Mouse (Mus musculus): Measurements from ENCODE around the gene Slc25a38. TPM values are rescaled to one million over a fixed set of nuclear protein-coding genes. Genes with fewer than 3 reads are reported as not detected.

The Slc25a38 gene
- polyA plus RNA-seq, 1 experiment from 2014 or later: 38.0 TPM

- no peak for ATAC-seq (ENCODE audit: low FRiP score)
- Histone ChIP-seq H3K9ac (peak overlapping the region; percentile 51; the same call in 1 of the 2 replicates), H3K27ac (peak overlapping the region; percentile 94)
Observed at GRCm38 (mm10) chr9:120111156-120111945, 1.2 kb downstream of the Slc25a38 start.

GRCm38 (mm10) chr9:120112472-120112871 lies 2.3 kb downstream of the Slc25a38 start:
- H3K9ac ChIP-seq: no peak overlapping the region
- no peak overlapping the region for H3K4me2 ChIP-seq (replicated peaks)
- peaks cover 4% of the 10 kb centered on the region for H3K36me3 ChIP-seq
- H3K27ac ChIP-seq: no peak overlapping the region
- peaks cover 7% of the 10 kb centered on the region for H3K4me1 ChIP-seq
- H3K9me3 ChIP-seq (replicated peaks): no peaks in the 10 kb centered on the region
- 89% methylated on average over 6 of the region's 6 CpGs for WGBS
- ATAC-seq (ENCODE audit: low FRiP score): no peak
- H3K4me3 ChIP-seq: no peak overlapping the region
- no peaks in the 10 kb centered on the region for H3K27me3 ChIP-seq

More at GRCm38 (mm10) chr9:120111156-120111945, 1.2 kb downstream of the Slc25a38 start:
- peak overlapping the region; percentile 60 for H3K4me2 ChIP-seq (replicated peaks)
- H3K9me3 ChIP-seq (replicated peaks): no peaks in the 10 kb centered on the region
- WGBS: 82% methylated on average over 15 of the region's 15 CpGs
- no peaks in the 10 kb centered on the region for H3K27me3 ChIP-seq
- H3K4me1 ChIP-seq: peaks cover 7% of the 10 kb centered on the region
- peak overlapping the region; percentile 85 for H3K4me3 ChIP-seq
- H3K36me3 ChIP-seq: no peaks in the 10 kb centered on the region

- Histone ChIP-seq H3K27ac (no peak overlapping the region), H3K36me3 (peaks cover 14% of the 10 kb centered on the region), H3K4me1 (peaks cover 7% of the 10 kb centered on the region), H3K9ac (no peak overlapping the region), H3K9me3 (replicated peaks) (no peaks in the 10 kb centered on the region), H3K4me2 (replicated peaks) (no peak overlapping the region), H3K4me3 (no peak overlapping the region), H3K27me3 (no peaks in the 10 kb centered on the region)
- no peak for ATAC-seq (ENCODE audit: low FRiP score)
- WGBS: 94% methylated on average over 7 of the region's 7 CpGs
Observed at GRCm38 (mm10) chr9:120113456-120113855, 3.3 kb downstream of the Slc25a38 start.

GRCm38 (mm10) chr9:120114051-120114788 lies 4.0 kb downstream of the Slc25a38 start:
- 91% methylated on average over 15 of the region's 17 CpGs for WGBS
- Histone ChIP-seq H3K27ac (no peak overlapping the region), H3K27me3 (no peaks in the 10 kb centered on the region), H3K9me3 (replicated peaks) (no peaks in the 10 kb centered on the region), H3K4me2 (replicated peaks) (no peak overlapping the region), H3K9ac (no peak overlapping the region), H3K4me3 (no peak overlapping the region), H3K4me1 (peaks cover 7% of the 10 kb centered on the region), H3K36me3 (peaks cover 19% of the 10 kb centered on the region)
- ATAC-seq (ENCODE audit: low FRiP score): no peak

GRCm38 (mm10) chr9:120114789-120115151 lies 4.6 kb downstream of the Slc25a38 start:
- H3K27me3 ChIP-seq: no peaks in the 10 kb centered on the region
- H3K4me2 ChIP-seq (replicated peaks): no peak overlapping the region
- H3K36me3 ChIP-seq: peaks cover 24% of the 10 kb centered on the region
- peaks cover 7% of the 10 kb centered on the region for H3K4me1 ChIP-seq
- ATAC-seq (ENCODE audit: low FRiP score): no peak
- H3K27ac ChIP-seq: no peak overlapping the region
- WGBS: 98% methylated on average over 2 of the region's 2 CpGs
- no peaks in the 10 kb centered on the region for H3K9me3 ChIP-seq (replicated peaks)
- H3K9ac ChIP-seq: no peak overlapping the region
- no peak overlapping the region for H3K4me3 ChIP-seq

- 87% methylated on average over 5 of the region's 5 CpGs for WGBS
- H3K9me3 ChIP-seq (replicated peaks): no peaks in the 10 kb centered on the region
- H3K4me2 ChIP-seq (replicated peaks): no peak overlapping the region
- H3K27ac ChIP-seq: no peak overlapping the region
- no peaks in the 10 kb centered on the region for H3K27me3 ChIP-seq
- peak overlapping the region; percentile 18; the same call in 1 of the 2 replicates for H3K9ac ChIP-seq
- no peak overlapping the region for H3K4me3 ChIP-seq
- peaks cover 7% of the 10 kb centered on the region for H3K4me1 ChIP-seq
- no peak for ATAC-seq (ENCODE audit: low FRiP score)
- peaks cover 32% of the 10 kb centered on the region for H3K36me3 ChIP-seq
Observed at GRCm38 (mm10) chr9:120115580-120115979, 5.4 kb downstream of the Slc25a38 start.

- no peak for ATAC-seq (ENCODE audit: low FRiP score)
- no peak overlapping the region for H3K4me3 ChIP-seq
- H3K9me3 ChIP-seq (replicated peaks): no peaks in the 10 kb centered on the region
- H3K9ac ChIP-seq: no peak overlapping the region
- no peaks in the 10 kb centered on the region for H3K27me3 ChIP-seq
- peaks cover 39% of the 10 kb centered on the region for H3K36me3 ChIP-seq
- no peak overlapping the region for H3K4me2 ChIP-seq (replicated peaks)
- no peak overlapping the region for H3K27ac ChIP-seq
- peaks cover 3% of the 10 kb centered on the region for H3K4me1 ChIP-seq
- WGBS: 85% methylated on average over 8 of the region's 8 CpGs
Observed at GRCm38 (mm10) chr9:120116184-120116624, 6.0 kb downstream of the Slc25a38 start.

- Histone ChIP-seq H3K4me3 (no peak overlapping the region), H3K4me2 (replicated peaks) (no peak overlapping the region), H3K4me1 (no peaks in the 10 kb centered on the region), H3K27me3 (no peaks in the 10 kb centered on the region), H3K27ac (no peak overlapping the region), H3K9me3 (replicated peaks) (no peaks in the 10 kb centered on the region), H3K36me3 (peaks cover 52% of the 10 kb centered on the region), H3K9ac (no peak overlapping the region)
- WGBS: 86% methylated on average over 4 of the region's 4 CpGs
- ATAC-seq (ENCODE audit: low FRiP score): no peak
Observed at GRCm38 (mm10) chr9:120118212-120118611, 8.0 kb downstream of the Slc25a38 start.

- Histone ChIP-seq H3K9me3 (replicated peaks) (no peaks in the 10 kb centered on the region), H3K4me2 (replicated peaks) (no peak overlapping the region), H3K27me3 (no peaks in the 10 kb centered on the region), H3K27ac (no peak overlapping the region), H3K4me3 (no peak overlapping the region), H3K9ac (no peak overlapping the region), H3K4me1 (no peaks in the 10 kb centered on the region), H3K36me3 (peaks cover 65% of the 10 kb centered on the region)
- ATAC-seq (ENCODE audit: low FRiP score): no peak
- 90% methylated on average over 7 of the region's 7 CpGs for WGBS
Observed at GRCm38 (mm10) chr9:120120503-120120902, 10.3 kb downstream of the Slc25a38 start.

GRCm38 (mm10) chr9:120126868-120127267 lies 16.7 kb downstream of the Slc25a38 start:
- H3K9me3 ChIP-seq (replicated peaks): no peaks in the 10 kb centered on the region
- peak overlapping the region; percentile 59 for H3K4me2 ChIP-seq (replicated peaks)
- 70% methylated on average over 11 of the region's 11 CpGs for WGBS
- ATAC-seq (ENCODE audit: low FRiP score): no peak
- H3K4me3 ChIP-seq: peak overlapping the region; percentile 100
- peaks cover 55% of the 10 kb centered on the region for H3K36me3 ChIP-seq
- H3K27me3 ChIP-seq: no peaks in the 10 kb centered on the region
- H3K9ac ChIP-seq: peak overlapping the region; percentile 60
- H3K27ac ChIP-seq: peak overlapping the region; percentile 81
- peaks cover 20% of the 10 kb centered on the region for H3K4me1 ChIP-seq

GRCm38 (mm10) chr9:120127538-120128251 lies 17.5 kb downstream of the Slc25a38 start, which contains the start of gene Rpsa:
Rpsa (plus strand) TSS chr9:120127689.
- under 1% methylated on average over 72 of the region's 72 CpGs for WGBS
- Histone ChIP-seq H3K4me2 (replicated peaks) (peak within 1 kb of the TSS; percentile 87), H3K36me3 (peaks cover 57% of the 10 kb centered on the region), H3K4me1 (peaks cover 20% of the 10 kb centered on the region), H3K27ac (peak within 1 kb of the TSS; percentile 89), H3K4me3 (peak within 1 kb of the TSS; percentile 100), H3K9me3 (replicated peaks) (no peaks in the 10 kb centered on the region), H3K9ac (peak within 1 kb of the TSS; percentile 99), H3K27me3 (no peaks in the 10 kb centered on the region)
- ATAC-seq (ENCODE audit: low FRiP score): peak; percentile 97

GRCm38 (mm10) chr9:120129276-120129675 lies 19.1 kb downstream of the Slc25a38 start:
- Histone ChIP-seq H3K9ac (peak overlapping the region; percentile 99; the same call in 1 of the 2 replicates), H3K4me3 (peak overlapping the region; percentile 100; the same call in 1 of the 2 replicates), H3K4me1 (peaks cover 20% of the 10 kb centered on the region), H3K36me3 (peaks cover 46% of the 10 kb centered on the region), H3K9me3 (replicated peaks) (no peaks in the 10 kb centered on the region), H3K27ac (no peak overlapping the region), H3K27me3 (no peaks in the 10 kb centered on the region), H3K4me2 (replicated peaks) (peak overlapping the region; percentile 87)
- no peak for ATAC-seq (ENCODE audit: low FRiP score)
- 71% methylated on average over 10 of the region's 10 CpGs for WGBS
